Mouse (Mus musculus): ENCODE measurements around the gene Dao. TPM values are rescaled to one million over a fixed set of nuclear protein-coding genes. Genes with fewer than 3 reads are reported as not detected.

Gene Dao
- polyA plus RNA-seq, 1 experiment = 0.06 TPM

GRCm38 (mm10) chr5:114006974-114007373 is 3.5 kb downstream of the Dao start:
- H3K4me1 ChIP-seq (ENCODE audit: control insufficient read depth, insufficient read depth, low read length) = peaks cover 4% of the 10 kb centered on the region
- H3K36me3 ChIP-seq (ENCODE audit: control insufficient read depth, insufficient read depth, low read length) = no peaks in the 10 kb centered on the region
- no peaks in the 10 kb centered on the region for H3K27me3 ChIP-seq (ENCODE audit: control insufficient read depth, insufficient read depth, low read length)
- H3K27ac ChIP-seq (ENCODE audit: control insufficient read depth, insufficient read depth, low read depth, low read length) = no peak overlapping the region
- no peak overlapping the region for H3K4me3 ChIP-seq (ENCODE audit: control insufficient read depth, low read depth, low read length)
- TF ChIP-seq POLR2A (IDR thresholded peaks at IDR 0.05; ENCODE audit: control insufficient read depth, low read depth, low read length) = no peak
- no peak for TF ChIP-seq CTCF (IDR thresholded peaks at IDR 0.05; ENCODE audit: control insufficient read depth, insufficient read depth, insufficient replicate concordance, low read depth, low read length)

GRCm38 (mm10) chr5:114007753-114008453 is 4.4 kb downstream of the Dao start:
- H3K27ac ChIP-seq (ENCODE audit: control insufficient read depth, insufficient read depth, low read depth, low read length) = no peak overlapping the region
- H3K4me1 ChIP-seq (ENCODE audit: control insufficient read depth, insufficient read depth, low read length) = peaks cover 4% of the 10 kb centered on the region
- no peak for TF ChIP-seq CTCF (IDR thresholded peaks at IDR 0.05; ENCODE audit: control insufficient read depth, insufficient read depth, insufficient replicate concordance, low read depth, low read length)
- TF ChIP-seq POLR2A (IDR thresholded peaks at IDR 0.05; ENCODE audit: control insufficient read depth, low read depth, low read length) = no peak
- no peaks in the 10 kb centered on the region for H3K36me3 ChIP-seq (ENCODE audit: control insufficient read depth, insufficient read depth, low read length)
- no peak overlapping the region for H3K4me3 ChIP-seq (ENCODE audit: control insufficient read depth, low read depth, low read length)
- H3K27me3 ChIP-seq (ENCODE audit: control insufficient read depth, insufficient read depth, low read length) = no peaks in the 10 kb centered on the region

- Histone ChIP-seq H3K4me3 (ENCODE audit: control insufficient read depth, low read depth, low read length) (no peak overlapping the region), H3K27me3 (ENCODE audit: control insufficient read depth, insufficient read depth, low read length) (no peaks in the 10 kb centered on the region), H3K27ac (ENCODE audit: control insufficient read depth, insufficient read depth, low read depth, low read length) (no peak overlapping the region), H3K4me1 (ENCODE audit: control insufficient read depth, insufficient read depth, low read length) (peaks cover 4% of the 10 kb centered on the region), H3K36me3 (ENCODE audit: control insufficient read depth, insufficient read depth, low read length) (no peaks in the 10 kb centered on the region)
- TF ChIP-seq CTCF (IDR thresholded peaks at IDR 0.05; ENCODE audit: control insufficient read depth, insufficient read depth, insufficient replicate concordance, low read depth, low read length) (no peak), POLR2A (IDR thresholded peaks at IDR 0.05; ENCODE audit: control insufficient read depth, low read depth, low read length) (no peak)
Observed at GRCm38 (mm10) chr5:114009049-114009448, 5.5 kb downstream of the Dao start.

GRCm38 (mm10) chr5:114015121-114015520 is 11.6 kb downstream of the Dao start:
- H3K36me3 ChIP-seq (ENCODE audit: control insufficient read depth, insufficient read depth, low read length) = no peaks in the 10 kb centered on the region
- H3K27ac ChIP-seq (ENCODE audit: control insufficient read depth, insufficient read depth, low read depth, low read length) = no peak overlapping the region

GRCm38 (mm10) chr5:114024390-114024789 is 20.9 kb downstream of the Dao start:
- no peaks in the 10 kb centered on the region for H3K27me3 ChIP-seq (ENCODE audit: control insufficient read depth, insufficient read depth, low read length)
- peaks cover 3% of the 10 kb centered on the region; the same call in 1 of the 2 replicates for H3K4me1 ChIP-seq (ENCODE audit: control insufficient read depth, insufficient read depth, low read length)
- H3K36me3 ChIP-seq (ENCODE audit: control insufficient read depth, insufficient read depth, low read length) = no peaks in the 10 kb centered on the region
- H3K4me3 ChIP-seq (ENCODE audit: control insufficient read depth, low read depth, low read length) = no peak overlapping the region
- no peak for TF ChIP-seq POLR2A (IDR thresholded peaks at IDR 0.05; ENCODE audit: control insufficient read depth, low read depth, low read length)
- no peak for TF ChIP-seq CTCF (IDR thresholded peaks at IDR 0.05; ENCODE audit: control insufficient read depth, insufficient read depth, insufficient replicate concordance, low read depth, low read length)
- no peak overlapping the region for H3K27ac ChIP-seq (ENCODE audit: control insufficient read depth, insufficient read depth, low read depth, low read length)

More at GRCm38 (mm10) chr5:114015121-114015520, 11.6 kb downstream of the Dao start:
- Histone ChIP-seq H3K4me1 (ENCODE audit: control insufficient read depth, insufficient read depth, low read length) (no peaks in the 10 kb centered on the region), H3K4me3 (ENCODE audit: control insufficient read depth, low read depth, low read length) (no peak overlapping the region), H3K27me3 (ENCODE audit: control insufficient read depth, insufficient read depth, low read length) (no peaks in the 10 kb centered on the region)
- TF ChIP-seq CTCF (IDR thresholded peaks at IDR 0.05; ENCODE audit: control insufficient read depth, insufficient read depth, insufficient replicate concordance, low read depth, low read length) = no peak
- no peak for TF ChIP-seq POLR2A (IDR thresholded peaks at IDR 0.05; ENCODE audit: control insufficient read depth, low read depth, low read length)

- TF ChIP-seq CTCF (IDR thresholded peaks at IDR 0.05; ENCODE audit: control insufficient read depth, insufficient read depth, insufficient replicate concordance, low read depth, low read length) = no peak
- no peak for TF ChIP-seq POLR2A (IDR thresholded peaks at IDR 0.05; ENCODE audit: control insufficient read depth, low read depth, low read length)
- no peak overlapping the region for H3K4me3 ChIP-seq (ENCODE audit: control insufficient read depth, low read depth, low read length)
- no peaks in the 10 kb centered on the region for H3K36me3 ChIP-seq (ENCODE audit: control insufficient read depth, insufficient read depth, low read length)
- H3K4me1 ChIP-seq (ENCODE audit: control insufficient read depth, insufficient read depth, low read length) = peaks cover 3% of the 10 kb centered on the region; the same call in 1 of the 2 replicates
- no peaks in the 10 kb centered on the region for H3K27me3 ChIP-seq (ENCODE audit: control insufficient read depth, insufficient read depth, low read length)
- H3K27ac ChIP-seq (ENCODE audit: control insufficient read depth, insufficient read depth, low read depth, low read length) = no peak overlapping the region
Observed at GRCm38 (mm10) chr5:114024885-114025284, 21.4 kb downstream of the Dao start.

GRCm38 (mm10) chr5:114027217-114027944 is 23.9 kb downstream of the Dao start:
- Histone ChIP-seq H3K4me1 (ENCODE audit: control insufficient read depth, insufficient read depth, low read length) (peaks cover 7% of the 10 kb centered on the region), H3K27ac (ENCODE audit: control insufficient read depth, insufficient read depth, low read depth, low read length) (no peak overlapping the region), H3K27me3 (ENCODE audit: control insufficient read depth, insufficient read depth, low read length) (no peaks in the 10 kb centered on the region), H3K4me3 (ENCODE audit: control insufficient read depth, low read depth, low read length) (no peak overlapping the region), H3K36me3 (ENCODE audit: control insufficient read depth, insufficient read depth, low read length) (no peaks in the 10 kb centered on the region)
- no peak for TF ChIP-seq POLR2A (IDR thresholded peaks at IDR 0.05; ENCODE audit: control insufficient read depth, low read depth, low read length)

Measured in testis, adult 2 months (tissue).